Mouse (Mus musculus) C2C12 (cell line): Measurements from ENCODE around the gene Fam171a2.

ENCODE experiments used
- CTCF ChIP-seq: IDR thresholded peaks from one replicate; pipeline ENCODE4 v1.5.1; 2011; ENCODE audit not compliant: control insufficient read depth, insufficient read depth, insufficient read length
- USF1 ChIP-seq: IDR thresholded peaks from one replicate; pipeline ENCODE4 v1.6.1; 2011; ENCODE audit warnings: low read depth, mild to moderate bottlenecking, control low read depth, moderate library complexity

DNA sequence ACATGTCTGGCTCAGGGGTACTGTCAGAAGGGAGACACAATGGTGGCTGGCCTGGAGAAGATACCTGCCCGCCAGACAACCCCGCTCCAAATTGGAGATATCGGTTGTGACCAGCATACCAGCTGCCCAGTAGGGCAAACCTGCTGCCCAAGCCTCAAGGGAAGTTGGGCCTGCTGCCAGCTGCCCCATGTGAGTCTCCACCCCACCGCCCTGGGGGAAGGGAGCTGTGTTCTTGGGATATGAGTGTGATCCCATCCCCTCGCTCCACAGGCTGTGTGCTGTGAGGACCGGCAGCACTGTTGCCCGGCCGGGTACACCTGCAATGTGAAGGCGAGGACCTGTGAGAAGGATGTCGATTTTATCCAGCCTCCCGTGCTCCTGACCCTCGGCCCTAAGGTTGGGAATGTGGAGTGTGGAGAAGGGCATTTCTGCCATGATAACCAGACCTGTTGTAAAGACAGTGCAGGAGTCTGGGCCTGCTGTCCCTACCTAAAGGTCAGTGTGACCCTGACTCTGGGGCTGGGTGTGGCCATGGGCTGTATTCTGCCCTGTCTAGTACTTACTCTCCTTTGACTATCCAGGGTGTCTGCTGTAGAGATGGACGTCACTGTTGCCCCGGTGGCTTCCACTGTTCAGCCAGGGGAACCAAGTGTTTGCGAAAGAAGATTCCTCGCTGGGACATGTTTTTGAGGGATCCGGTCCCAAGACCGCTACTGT is 11.6 kb downstream of the Fam171a2 start:
- TF ChIP-seq CTCF (no peak), USF1 (no peak)
